Mouse (Mus musculus) liver, adult 2 months (tissue): Measurements from ENCODE around the gene Zbed3.

Experiments
- CTCF ChIP-seq: fragments of 200-500 bp; IDR thresholded peaks from 2 replicates; pipeline ENCODE4 v1.5.1; 2011; ENCODE audit warnings: low read depth, low read length, control low read depth
- POLR2A ChIP-seq: fragments of 200-500 bp; IDR thresholded peaks from 2 replicates; pipeline ENCODE4 v1.6.1; 2011; ENCODE audit warnings: low read length, control low read depth; ENCODE audit not compliant: insufficient read depth; ENCODE audit errors: extremely low read depth

DNA sequence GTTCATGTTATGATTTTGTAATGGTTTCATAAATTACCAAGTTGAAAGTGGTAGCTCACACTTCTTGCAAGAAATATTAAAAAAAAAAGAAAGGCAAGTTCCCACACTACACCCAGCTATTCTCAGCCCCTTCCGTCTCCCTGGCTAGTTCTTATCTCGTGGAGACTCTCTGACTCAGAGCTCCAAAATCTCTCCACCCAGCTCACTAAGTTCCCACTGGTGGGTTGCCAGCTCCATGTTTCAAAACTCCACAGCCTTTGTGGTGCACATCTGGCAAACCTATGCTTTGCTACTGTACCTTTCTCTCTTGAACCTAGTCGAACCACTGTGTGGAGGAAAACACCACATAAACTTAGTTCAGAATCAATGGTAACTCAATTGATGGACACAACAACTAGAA, 55.3 kb downstream of the Zbed3 start:
- no peak for TF ChIP-seq CTCF
- no peak for TF ChIP-seq POLR2A
